Mouse (Mus musculus) heart, embryonic 10.5 days (tissue): ENCODE results near the gene Olfr382. TPM values are rescaled to one million over a fixed set of nuclear protein-coding genes. Genes with fewer than 3 reads are reported as not detected.
"Not testable (repeated sequence)": the region's sequence is repeated elsewhere in the genome, so short reads cannot be mapped to it uniquely, and the experiment has no call there.

ENCODE experiments used
- DNase-seq: peaks from one replicate; pipeline ENCODE4 v3.0.0-alpha.2; 2017; ENCODE audit warnings: low spot score
- H3K27ac ChIP-seq: fragments of 300-500 bp; sonication (generic); 2 replicates; pipeline ENCODE4 v1.5.1; 2016; ENCODE audit warnings: mild to moderate bottlenecking
- H3K27me3 ChIP-seq: fragments of 300-500 bp; sonication (generic); 2 replicates; pipeline ENCODE4 v1.6.1; 2016; ENCODE audit warnings: mild to moderate bottlenecking; ENCODE audit not compliant: poor library complexity, insufficient read depth, severe bottlenecking
- H3K36me3 ChIP-seq: fragments of 300-500 bp; sonication (generic); 2 replicates; pipeline ENCODE4 v1.6.1; 2016; ENCODE audit warnings: mild to moderate bottlenecking, moderate library complexity
- H3K4me1 ChIP-seq: fragments of 300-500 bp; sonication (generic); 2 replicates; pipeline ENCODE4 v1.6.1; 2016; ENCODE audit warnings: mild to moderate bottlenecking
- H3K4me3 ChIP-seq: fragments of 300-500 bp; sonication (generic); 2 replicates; pipeline ENCODE4 v1.5.1; 2016; ENCODE audit warnings: mild to moderate bottlenecking, moderate library complexity
- H3K9me3 ChIP-seq: fragments of 300-500 bp; sonication (generic); 2 replicates; pipeline ENCODE4 v1.6.1; 2016; ENCODE audit warnings: mild to moderate bottlenecking, moderate library complexity
- WGBS: fragments of 180-500 bp; shearing (Covaris S2); methylation state at CpG from one replicate; pipeline ENCODE4 v1.1.7; 2016; 5-methylcytosine and 5-hydroxymethylcytosine counted together
- polyA plus RNA-seq: library from polyadenylated mRNA; unstranded; fragments of >200 nt; fragmentation: Nextera tagmentation; extraction: Ambion mirVana; gene quantifications from 2 replicates; pipeline ENCODE4 v1.2.1, GENCODE M21; 2016

The Olfr382 gene
- not detected in 2 replicates for polyA plus RNA-seq

- Histone ChIP-seq H3K27ac (no peak within 1 kb of the TSS), H3K4me1 (no peaks in the 10 kb centered on the region), H3K36me3 (no peaks in the 10 kb centered on the region), H3K9me3 (peaks cover 2% of the 10 kb centered on the region), H3K27me3 (no peaks in the 10 kb centered on the region), H3K4me3 (no peak within 1 kb of the TSS)
- DNase-seq: no peak
Measured at GRCm38 (mm10) chr11:73517097-73517496, at the start of gene Olfr382. Gene Olfr382, minus strand, starts transcription at chr11:73517197.

DNA sequence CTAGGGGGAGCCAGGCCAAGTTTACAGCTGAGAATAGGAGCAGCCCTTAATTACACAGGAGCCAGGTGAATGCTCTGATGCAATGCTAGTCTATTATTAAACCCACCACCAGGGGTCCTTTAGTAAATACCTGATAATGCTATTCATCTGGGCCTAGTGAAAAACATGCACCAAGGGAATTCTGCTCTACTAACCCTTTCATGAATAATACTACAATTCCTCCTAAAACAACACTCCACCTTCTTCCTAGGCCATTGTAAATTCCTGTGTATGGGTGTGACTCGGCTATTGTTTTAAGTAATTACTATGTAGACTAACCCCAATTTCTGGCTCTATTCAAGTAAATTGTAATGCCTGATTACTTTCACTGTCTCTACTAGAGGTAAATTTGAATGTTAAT lies 12.0 kb upstream of the Olfr382 start:
- H3K4me1 ChIP-seq, H3K27ac ChIP-seq, DNase-seq, H3K9me3 ChIP-seq, H3K36me3 ChIP-seq, H3K27me3 ChIP-seq, H3K4me3 ChIP-seq: not testable (repeated sequence)
- WGBS: 84% methylated on average over 1 of the region's 1 CpGs

DNA sequence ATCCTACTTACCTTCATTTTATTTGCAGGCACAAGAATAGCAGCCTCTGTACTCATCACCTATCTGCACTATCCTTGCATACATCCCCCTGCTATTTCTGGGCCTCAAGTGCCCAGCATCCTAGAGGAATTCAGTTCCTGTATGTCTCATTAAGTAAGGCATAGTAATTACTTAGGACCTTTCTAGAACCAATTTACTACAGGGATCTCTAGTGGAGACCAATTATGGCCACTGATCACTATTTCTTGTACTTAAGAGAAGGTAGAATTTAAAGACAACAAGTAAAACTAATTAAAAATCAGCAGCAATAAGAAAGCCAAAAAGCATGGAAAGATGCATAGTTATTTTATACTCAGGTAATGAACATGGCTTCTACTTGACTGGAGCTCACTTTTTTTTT lies 25.5 kb downstream of the Olfr382 start, which contains the start of gene Olfr381:
TSS of gene Olfr381 (minus strand) at position 101 of the 400 bp plus-strand sequence.
- no peak for DNase-seq
- no peak within 1 kb of the TSS for H3K4me3 ChIP-seq
- H3K9me3 ChIP-seq: no peaks in the 10 kb centered on the region
- no peaks in the 10 kb centered on the region for H3K36me3 ChIP-seq
- H3K27ac ChIP-seq: no peak within 1 kb of the TSS
- H3K4me1 ChIP-seq: no peaks in the 10 kb centered on the region
- no peaks in the 10 kb centered on the region for H3K27me3 ChIP-seq

Other genes with a start within 250 kb of the Olfr382 start
- gene Trpv3, start 249.8 kb downstream of the Olfr382 start, polyA plus RNA-seq: 0.03 TPM in 1 of 2 replicates, not detected in the other
- gene Aspa, start 187.6 kb downstream of the Olfr382 start, polyA plus RNA-seq: not detected in 2 replicates
- not detected in 2 replicates for gene Gm49340, start 187.5 kb downstream of the Olfr382 start, polyA plus RNA-seq
- not detected in 2 replicates for gene Spata22, start 187.5 kb downstream of the Olfr382 start, polyA plus RNA-seq
- gene Olfr20, start 166.4 kb downstream of the Olfr382 start, polyA plus RNA-seq: not detected in 2 replicates
- not detected in 2 replicates for gene Olfr376, start 146.0 kb downstream of the Olfr382 start, polyA plus RNA-seq
- gene Olfr1, start 117.6 kb downstream of the Olfr382 start, polyA plus RNA-seq: not detected in 2 replicates
- not detected in 2 replicates for gene Olfr378, start 88.7 kb downstream of the Olfr382 start, polyA plus RNA-seq
- gene Olfr380, start 59.7 kb downstream of the Olfr382 start, polyA plus RNA-seq: not detected in 2 replicates
- not detected in 2 replicates for gene Olfr381, start 25.6 kb downstream of the Olfr382 start, polyA plus RNA-seq
- gene Olfr385, start 75.8 kb upstream of the Olfr382 start, polyA plus RNA-seq: not detected in 2 replicates
- gene Olfr384, start 81.4 kb upstream of the Olfr382 start, polyA plus RNA-seq: not detected in 2 replicates
- not detected in 2 replicates for gene Zfp735, start 171.6 kb upstream of the Olfr382 start, polyA plus RNA-seq